Mouse (Mus musculus) stomach, postnatal 0 days (tissue): ENCODE data around the gene Cpne4.

ENCODE experiments used
- CTCF ChIP-seq: IDR thresholded peaks from 2 replicates; pipeline ENCODE4 v1.5.1; 2016; ENCODE audit warnings: antibody characterized with exemption, low read depth, mild to moderate bottlenecking, moderate library complexity
- EP300 ChIP-seq: optimal IDR thresholded peaks from 2 replicates; pipeline ENCODE3; 2016; ENCODE audit warnings: antibody characterized with exemption

GRCm38 (mm10) chr9:104895360-104895759, 348.3 kb downstream of the Cpne4 start:
- no peak for TF ChIP-seq CTCF
- no peak for TF ChIP-seq EP300
